Mouse (Mus musculus) neural tube, embryonic 14.5 days (tissue): ENCODE measurements around the gene Pabpn1l. TPM values are rescaled to one million over a fixed set of nuclear protein-coding genes. Genes with fewer than 3 reads are reported as not detected.
A peak's percentile ranks its signal among the peaks of the same experiment; 100 is the strongest.
"Not testable (repeated sequence)": the region's sequence is repeated elsewhere in the genome, so short reads cannot be mapped to it uniquely, and the experiment has no call there.

ENCODE experiments used
- ATAC-seq: fragments of 200-750 bp; cut with Nextera tagmentation; 2 replicates; pipeline ENCODE4 v1.8.0; 2017; ENCODE audit warnings: low read depth, mild to moderate bottlenecking, moderate TSS enrichment, moderate library complexity
- H3K27ac ChIP-seq: fragments of 300-500 bp; sonication (generic); 2 replicates; pipeline ENCODE4 v1.5.1; 2014; ENCODE audit warnings: low read depth, mild to moderate bottlenecking, control low read depth, low read length, moderate library complexity, mixed read lengths
- H3K27me3 ChIP-seq: fragments of 300-500 bp; sonication (generic); 2 replicates; pipeline ENCODE4 v1.6.1; 2014; ENCODE audit warnings: low read length; ENCODE audit not compliant: control insufficient read depth, insufficient read depth
- H3K36me3 ChIP-seq: fragments of 300-500 bp; sonication (generic); 2 replicates; pipeline ENCODE4 v1.6.1; 2014; ENCODE audit warnings: low read length, mixed read lengths; ENCODE audit not compliant: control insufficient read depth, insufficient read depth
- H3K4me1 ChIP-seq: fragments of 300-500 bp; sonication (generic); 2 replicates; pipeline ENCODE4 v1.6.1; 2014; ENCODE audit warnings: low read length; ENCODE audit not compliant: control insufficient read depth, insufficient read depth
- H3K4me2 ChIP-seq: fragments of 300-500 bp; sonication (generic); 2 replicates; pipeline ENCODE4 v1.6.1; 2014; ENCODE audit warnings: mild to moderate bottlenecking, low read depth, low read length, control low read depth
- H3K4me3 ChIP-seq: fragments of 300-500 bp; sonication (generic); 2 replicates; pipeline ENCODE4 v1.5.1; 2014; ENCODE audit warnings: low read depth, low read length, control low read depth, mixed read lengths
- H3K9ac ChIP-seq: fragments of 300-500 bp; sonication (generic); replicated peaks from 2 replicates; pipeline ENCODE4 v1.6.1; 2014; ENCODE audit warnings: low read depth, mild to moderate bottlenecking, control low read depth, low read length, mixed read lengths
- H3K9me3 ChIP-seq: fragments of 300-500 bp; sonication (generic); 2 replicates; pipeline ENCODE4 v1.6.1; 2016; ENCODE audit warnings: low read length; ENCODE audit not compliant: control insufficient read depth
- WGBS: fragments of 180-500 bp; shearing (Covaris S2); extraction: QIAGEN DNeasy Blood & Tissue Kit; methylation state at CpG from one replicate; pipeline ENCODE4 v1.1.7; 2014; 5-methylcytosine and 5-hydroxymethylcytosine counted together
- polyA plus RNA-seq: library from polyadenylated mRNA; unstranded; fragments of >200 nt; fragmentation: Nextera tagmentation; extraction: Ambion mirVana; gene quantifications from 2 replicates; pipeline ENCODE4 v1.2.1, GENCODE M21; 2014

Gene Pabpn1l
- polyA plus RNA-seq, 1 experiment from 2014 or later = not detected

DNA sequence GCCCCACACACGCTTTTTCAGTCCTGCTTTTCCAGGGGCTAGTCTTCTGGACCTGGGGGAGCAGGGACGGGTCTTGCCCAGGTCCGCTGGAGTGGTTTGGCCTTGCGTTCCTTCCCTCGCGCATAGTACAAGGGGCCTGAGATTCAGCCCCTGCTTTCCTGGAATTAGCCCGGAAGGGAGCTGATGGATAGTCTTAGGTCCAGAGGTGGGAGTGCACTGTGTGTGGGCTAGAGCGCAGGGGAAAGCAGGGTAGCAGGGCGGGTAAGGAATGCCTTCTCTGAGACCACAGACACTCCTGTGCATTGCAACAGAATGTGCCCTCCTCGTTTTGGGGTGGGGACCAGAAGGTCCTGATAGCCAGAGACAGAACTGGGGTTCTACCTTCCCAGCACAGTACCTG, 45.4 kb downstream of the Pabpn1l start:
- Histone ChIP-seq H3K9me3 (no peaks in the 10 kb centered on the region), H3K4me3 (peak overlapping the region; percentile 60), H3K27ac (no peak overlapping the region), H3K4me2 (peak overlapping the region; percentile 95), H3K27me3 (no peaks in the 10 kb centered on the region), H3K4me1 (peaks cover 17% of the 10 kb centered on the region), H3K9ac (peak overlapping the region; percentile 65), H3K36me3 (0 out of 2 replicates have a peak, but pooled peaks cover 3% of the 10 kb centered on the region)
- ATAC-seq = peak; percentile 8; the same call in 1 of the 2 replicates
- WGBS = 42% methylated on average over 10 of the region's 10 CpGs

DNA sequence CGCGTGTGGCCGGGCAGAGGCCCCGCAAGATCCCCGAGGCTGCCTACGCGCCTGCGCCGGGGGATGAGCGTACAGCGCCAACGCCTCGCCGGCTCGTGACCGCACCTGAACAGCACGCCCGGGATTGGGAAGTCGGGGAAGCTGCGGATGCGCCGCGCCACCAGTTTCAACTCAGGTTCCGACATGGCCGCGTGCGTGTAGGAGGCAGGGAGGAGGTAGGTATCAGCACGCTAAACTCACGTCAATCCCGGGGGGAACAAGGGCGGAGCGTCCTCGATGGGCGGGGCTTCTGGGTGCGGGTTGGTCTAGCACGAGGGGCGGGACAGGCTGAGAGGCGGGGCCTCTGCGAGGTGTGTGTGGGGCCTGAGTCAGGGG, 45.9 kb downstream of the Pabpn1l start, which contains the start of gene Aprt:
Aprt (minus strand) TSS at position 262 of the 375 bp plus-strand sequence.
- Histone ChIP-seq H3K27ac (peak within 1 kb of the TSS; percentile 52), H3K4me2 (peak within 1 kb of the TSS; percentile 95), H3K4me3 (peak within 1 kb of the TSS; percentile 60), H3K9ac (peak within 1 kb of the TSS; percentile 65), H3K36me3 (0 out of 2 replicates have a peak, but pooled peaks cover 6% of the 10 kb centered on the region), H3K9me3 (no peaks in the 10 kb centered on the region), H3K27me3 (no peaks in the 10 kb centered on the region), H3K4me1 (peaks cover 17% of the 10 kb centered on the region)
- ATAC-seq = peak; percentile 88
- under 1% methylated on average over 39 of the region's 39 CpGs for WGBS

GRCm38 (mm10) chr8:122575735-122576647, 46.5 kb downstream of the Pabpn1l start:
- no peaks in the 10 kb centered on the region for H3K9me3 ChIP-seq
- H3K9ac ChIP-seq = peak overlapping the region; percentile 65
- peak overlapping the region; percentile 60 for H3K4me3 ChIP-seq
- peaks cover 17% of the 10 kb centered on the region for H3K4me1 ChIP-seq
- peak overlapping the region; percentile 95 for H3K4me2 ChIP-seq
- 0 out of 2 replicates have a peak, but pooled peaks cover 6% of the 10 kb centered on the region for H3K36me3 ChIP-seq
- H3K27ac ChIP-seq = peak overlapping the region; percentile 52
- 20% methylated on average over 21 of the region's 21 CpGs for WGBS
- no peaks in the 10 kb centered on the region for H3K27me3 ChIP-seq
- ATAC-seq = no peak; the same call in 1 of the 2 replicates

DNA sequence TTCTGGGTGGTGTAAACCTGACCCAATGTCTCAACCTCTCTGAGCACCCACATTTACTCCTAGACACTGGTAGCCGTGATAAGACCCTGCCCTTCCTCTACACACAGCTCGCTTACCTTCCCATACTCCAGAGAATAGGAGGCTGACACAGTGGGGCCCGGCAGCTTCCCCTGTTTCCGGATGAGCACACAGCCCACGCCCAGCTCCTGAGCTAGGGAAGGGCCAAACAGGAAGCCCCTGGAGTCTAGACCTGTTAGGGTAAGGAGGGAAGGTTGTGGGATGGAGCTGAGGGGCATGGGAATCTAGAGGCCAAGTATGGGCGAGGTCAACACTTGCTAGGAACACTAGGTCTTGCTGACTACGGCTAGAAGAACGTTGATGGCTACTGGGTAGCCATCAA, 47.3 kb downstream of the Pabpn1l start:
- Histone ChIP-seq H3K27me3 (no peaks in the 10 kb centered on the region), H3K4me3 (peak overlapping the region; percentile 60; the same call in 1 of the 2 replicates), H3K4me1 (peaks cover 17% of the 10 kb centered on the region), H3K27ac (no peak overlapping the region), H3K36me3 (0 out of 2 replicates have a peak, but pooled peaks cover 6% of the 10 kb centered on the region), H3K9ac (no peak overlapping the region), H3K4me2 (peak overlapping the region; percentile 95), H3K9me3 (no peaks in the 10 kb centered on the region)
- WGBS = 81% methylated on average over 8 of the region's 8 CpGs
- ATAC-seq = no peak

DNA sequence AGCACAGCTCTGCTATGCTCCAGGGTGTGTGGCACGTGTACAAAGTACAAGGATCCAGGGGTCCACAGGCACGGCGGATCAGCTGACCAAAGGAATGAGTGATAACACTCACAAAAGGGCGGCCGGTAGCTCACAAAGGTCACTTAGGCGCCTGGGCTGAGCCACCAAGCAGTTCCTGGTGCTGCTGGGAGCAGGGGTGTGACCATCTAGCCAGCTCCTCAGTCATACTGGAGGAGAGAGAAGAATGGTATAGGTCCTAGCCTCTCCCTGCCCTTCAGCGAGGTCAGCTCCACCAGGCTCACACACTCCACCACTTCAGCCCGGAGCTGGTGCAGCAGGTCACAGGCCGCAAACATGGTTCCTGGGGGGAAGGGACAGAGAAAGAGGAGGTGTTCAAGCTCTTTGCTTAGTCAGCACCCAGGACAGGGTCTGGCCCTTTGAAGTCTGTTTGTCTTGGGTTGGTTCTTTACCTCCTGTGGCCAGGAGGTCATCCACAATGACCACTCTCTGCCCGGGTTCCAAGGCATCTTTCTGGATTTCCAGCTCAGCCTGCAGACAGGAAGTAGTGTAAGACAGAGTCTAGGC, 47.8 kb downstream of the Pabpn1l start:
- H3K27ac ChIP-seq = no peak overlapping the region
- no peaks in the 10 kb centered on the region for H3K9me3 ChIP-seq
- H3K4me3 ChIP-seq = no peak overlapping the region
- no peaks in the 10 kb centered on the region for H3K27me3 ChIP-seq
- no peak overlapping the region for H3K4me2 ChIP-seq
- 0 out of 2 replicates have a peak, but pooled peaks cover 6% of the 10 kb centered on the region for H3K36me3 ChIP-seq
- WGBS = 50% methylated on average over 10 of the region's 10 CpGs
- H3K9ac ChIP-seq = no peak overlapping the region
- ATAC-seq = no peak
- H3K4me1 ChIP-seq = peaks cover 17% of the 10 kb centered on the region

- H3K4me2 ChIP-seq = no peak overlapping the region
- no peaks in the 10 kb centered on the region for H3K27me3 ChIP-seq
Observed at GRCm38 (mm10) chr8:122574264-122574663, 48.3 kb downstream of the Pabpn1l start.

GRCm38 (mm10) chr8:122573577-122573976, 49.0 kb downstream of the Pabpn1l start:
- WGBS = 47% methylated on average over 9 of the region's 9 CpGs

More at GRCm38 (mm10) chr8:122574264-122574663, 48.3 kb downstream of the Pabpn1l start:
- 45% methylated on average over 3 of the region's 3 CpGs for WGBS
- no peak overlapping the region for H3K9ac ChIP-seq
- H3K4me3 ChIP-seq = no peak overlapping the region
- 0 out of 2 replicates have a peak, but pooled peaks cover 6% of the 10 kb centered on the region for H3K36me3 ChIP-seq
- H3K27ac ChIP-seq = no peak overlapping the region
- peaks cover 17% of the 10 kb centered on the region for H3K4me1 ChIP-seq
- ATAC-seq = no peak
- H3K9me3 ChIP-seq = no peaks in the 10 kb centered on the region

GRCm38 (mm10) chr8:122573176-122573575, 49.4 kb downstream of the Pabpn1l start:
- H3K9me3 ChIP-seq, H3K27ac ChIP-seq, H3K4me2 ChIP-seq, H3K4me3 ChIP-seq, H3K9ac ChIP-seq, ATAC-seq, H3K36me3 ChIP-seq, H3K27me3 ChIP-seq: not testable (repeated sequence)
- peaks cover 17% of the 10 kb centered on the region for H3K4me1 ChIP-seq
- 28% methylated on average over 4 of the region's 4 CpGs for WGBS

More at GRCm38 (mm10) chr8:122573577-122573976, 49.0 kb downstream of the Pabpn1l start:
- peaks cover 17% of the 10 kb centered on the region for H3K4me1 ChIP-seq
- H3K4me3 ChIP-seq = no peak overlapping the region
- no peak overlapping the region for H3K4me2 ChIP-seq
- no peaks in the 10 kb centered on the region for H3K27me3 ChIP-seq
- ATAC-seq = no peak
- no peaks in the 10 kb centered on the region for H3K9me3 ChIP-seq
- H3K9ac ChIP-seq = no peak overlapping the region
- no peak overlapping the region for H3K27ac ChIP-seq
- 0 out of 2 replicates have a peak, but pooled peaks cover 6% of the 10 kb centered on the region for H3K36me3 ChIP-seq
